Mouse (Mus musculus): ENCODE measurements around the gene Psg20. TPM values are rescaled to one million over a fixed set of nuclear protein-coding genes. Genes with fewer than 3 reads are reported as not detected.

Psg20 gene
- polyA plus RNA-seq, 1 experiment from 2014 or later, result not detected

Other genes with a start within 250 kb of the Psg20 start
- not detected in 2 replicates for gene Psg26, start 202.0 kb downstream of the Psg20 start, polyA plus RNA-seq (2016; fragmentation: Nextera tagmentation; extraction: Ambion mirVana)
- gene Psg25, start 153.9 kb downstream of the Psg20 start, polyA plus RNA-seq (2016; fragmentation: Nextera tagmentation; extraction: Ambion mirVana), result not detected in 2 replicates
- gene Psg27, start 118.9 kb downstream of the Psg20 start, polyA plus RNA-seq (2016; fragmentation: Nextera tagmentation; extraction: Ambion mirVana), result not detected in 2 replicates
- not detected in 2 replicates for gene Psg23, start 69.7 kb downstream of the Psg20 start, polyA plus RNA-seq (2016; fragmentation: Nextera tagmentation; extraction: Ambion mirVana)
- not detected in 2 replicates for gene Psg21, start 29.5 kb downstream of the Psg20 start, polyA plus RNA-seq (2016; fragmentation: Nextera tagmentation; extraction: Ambion mirVana)
- gene Psg22, start 31.9 kb upstream of the Psg20 start, polyA plus RNA-seq (2016; fragmentation: Nextera tagmentation; extraction: Ambion mirVana), result not detected in 2 replicates
- gene Psg19, start 112.3 kb upstream of the Psg20 start, polyA plus RNA-seq (2016; fragmentation: Nextera tagmentation; extraction: Ambion mirVana), result not detected in 2 replicates
- not detected in 2 replicates for gene Psg17, start 135.4 kb upstream of the Psg20 start, polyA plus RNA-seq (2016; fragmentation: Nextera tagmentation; extraction: Ambion mirVana)
- not detected in 2 replicates for gene Mill2, start 153.8 kb upstream of the Psg20 start, polyA plus RNA-seq (2016; fragmentation: Nextera tagmentation; extraction: Ambion mirVana)
- gene Pglyrp1, start 185.1 kb upstream of the Psg20 start, polyA plus RNA-seq (2016; fragmentation: Nextera tagmentation; extraction: Ambion mirVana), result 0.33 and 0.58 TPM in 2 replicates
- 34.1 and 37.6 TPM in 2 replicates for gene Ccdc61, start 224.2 kb upstream of the Psg20 start, polyA plus RNA-seq (2016; fragmentation: Nextera tagmentation; extraction: Ambion mirVana)
- 0.23 and 0.28 TPM in 2 replicates for gene Nova2, start 239.7 kb upstream of the Psg20 start, polyA plus RNA-seq (2016; fragmentation: Nextera tagmentation; extraction: Ambion mirVana)

All from limb, embryonic 10.5 days (tissue).